Mouse (Mus musculus) MEL (cell line): Measurements from ENCODE around the gene Pcgf3.

ENCODE experiments used
- CTCF ChIP-seq, 3 experiments: IDR thresholded peaks in 2 of 3; conservative IDR thresholded peaks in 1 of 3; 2 replicates each; pipeline ENCODE4 v1.5.1; 2011 to 2012; ENCODE audit warnings: low read length in 3 of 3, low read depth in 2 of 3, mild to moderate bottlenecking in 2 of 3, improper control_type of control experiment in 1 of 3, inconsistent platforms in 1 of 3, mixed read lengths in 1 of 3, moderate library complexity in 1 of 3; ENCODE audit not compliant: control insufficient read depth in 1 of 3, insufficient read depth in 1 of 3, poor library complexity in 1 of 3, severe bottlenecking in 1 of 3
- EP300 ChIP-seq, 2 experiments: IDR thresholded peaks; 2 replicates each; pipeline ENCODE4 v1.6.1; 2011; ENCODE audit warnings: improper control_type of control experiment in 2 of 2, low read length in 2 of 2, low read depth in 1 of 2, mild to moderate bottlenecking in 1 of 2
- HCFC1 ChIP-seq: IDR thresholded peaks from 2 replicates; pipeline ENCODE4 v1.6.1; 2012; ENCODE audit warnings: low read depth, mild to moderate bottlenecking, inconsistent platforms, low read length, improper control_type of control experiment, moderate library complexity
- MYC ChIP-seq: IDR thresholded peaks from 2 replicates; pipeline ENCODE4 v1.6.1; 2011; ENCODE audit warnings: low read depth, mild to moderate bottlenecking, low read length, improper control_type of control experiment, moderate library complexity
- POLR2AphosphoS2 ChIP-seq: IDR thresholded peaks from 2 replicates; pipeline ENCODE4 v1.6.1; 2011; ENCODE audit warnings: low read length, improper control_type of control experiment

GRCm38 (mm10) chr5:108448785-108449668, 12.0 kb upstream of the Pcgf3 start, which contains the start of gene Mfsd7a:
- TF ChIP-seq CTCF (IDR thresholded peaks at IDR 0.05 in 2 of 3, conservative IDR thresholded peaks at IDR 0.05 in 1 of 3; ENCODE audit: control insufficient read depth in 1 of 3, insufficient read depth in 1 of 3, low read depth in 2 of 3, low read length in 3 of 3, poor library complexity in 1 of 3, severe bottlenecking in 1 of 3) (no peak), HCFC1 (no peak), EP300 (IDR thresholded peaks at IDR 0.05; ENCODE audit: low read depth in 1 of 2, low read length in 2 of 2) (no peak), POLR2AphosphoS2 (no peak), MYC (no peak)
